Mouse (Mus musculus) frontal cortex, adult (tissue): ENCODE results near the gene C1qtnf4.

Source experiments
- ATAC-seq: cut with Nextera tagmentation; 2 replicates; pipeline ENCODE4 v1.9.2; 2017; ENCODE audit warnings: mild to moderate bottlenecking, moderate library complexity, mixed read lengths; ENCODE audit not compliant: low TSS enrichment

Gene C1qtnf4

DNA sequence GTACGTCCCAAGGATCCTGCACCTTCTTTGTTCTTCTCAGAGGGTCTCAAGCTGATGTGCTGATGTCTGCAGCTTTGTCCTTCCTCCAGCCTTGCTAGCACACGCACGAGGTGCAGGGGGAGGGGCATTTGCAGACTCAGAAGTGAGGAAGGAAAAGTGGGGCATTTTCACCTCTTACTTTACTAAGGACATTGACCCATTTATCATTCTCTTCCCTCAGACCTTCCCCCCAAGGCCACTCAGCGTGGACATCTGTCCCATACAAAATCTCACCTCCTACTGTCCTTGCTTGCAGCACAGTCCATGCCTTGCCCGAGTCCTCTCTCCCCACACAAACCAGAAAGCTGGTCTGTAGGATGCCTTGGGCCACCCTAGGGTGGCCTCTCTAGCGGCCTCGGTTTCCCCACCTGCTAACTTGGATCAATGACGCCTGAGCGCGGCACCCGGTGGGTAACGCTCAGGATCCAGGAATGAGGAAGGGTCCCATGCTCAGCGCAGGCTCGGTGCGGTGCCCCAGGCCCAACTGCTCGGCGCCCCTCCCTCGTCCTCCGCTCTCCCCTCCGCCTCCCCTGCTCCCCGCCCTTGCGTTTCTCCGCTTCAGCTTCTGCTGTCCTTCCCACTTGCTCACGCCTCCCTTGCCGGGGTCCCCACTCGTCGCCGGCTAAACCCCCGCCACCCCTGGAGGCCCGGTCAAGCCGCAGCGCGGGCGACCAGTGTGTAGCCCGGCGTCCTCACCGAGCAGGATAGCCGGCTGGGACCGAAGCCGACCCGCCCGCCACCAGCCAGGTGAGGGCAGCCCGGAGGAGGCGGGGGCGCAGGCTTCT is at the start of gene C1qtnf4:
Gene C1qtnf4, plus strand, starts transcription at position 643 of the 824 bp plus-strand sequence.
- ATAC-seq = peak; percentile 21

DNA sequence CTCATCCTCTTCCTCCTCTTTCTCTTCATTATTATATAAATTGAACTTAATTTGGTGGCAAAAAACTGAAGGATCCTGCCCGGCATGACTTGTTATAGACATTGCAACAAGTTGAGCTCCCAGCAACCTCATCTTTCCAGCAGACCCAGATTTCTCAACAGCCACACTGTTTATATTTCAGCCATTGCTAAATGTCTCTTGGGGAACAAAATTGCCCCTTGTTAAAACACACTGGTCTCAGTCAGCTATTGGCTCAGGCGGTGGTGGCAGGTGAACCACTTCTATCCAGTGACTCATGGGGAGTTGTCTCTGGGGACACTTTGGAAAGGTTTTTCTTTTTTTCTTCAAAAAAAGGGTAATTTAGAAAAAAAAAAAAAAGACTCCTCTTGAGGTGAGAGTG is 47.0 kb upstream of the C1qtnf4 start:
- ATAC-seq = no peak

DNA sequence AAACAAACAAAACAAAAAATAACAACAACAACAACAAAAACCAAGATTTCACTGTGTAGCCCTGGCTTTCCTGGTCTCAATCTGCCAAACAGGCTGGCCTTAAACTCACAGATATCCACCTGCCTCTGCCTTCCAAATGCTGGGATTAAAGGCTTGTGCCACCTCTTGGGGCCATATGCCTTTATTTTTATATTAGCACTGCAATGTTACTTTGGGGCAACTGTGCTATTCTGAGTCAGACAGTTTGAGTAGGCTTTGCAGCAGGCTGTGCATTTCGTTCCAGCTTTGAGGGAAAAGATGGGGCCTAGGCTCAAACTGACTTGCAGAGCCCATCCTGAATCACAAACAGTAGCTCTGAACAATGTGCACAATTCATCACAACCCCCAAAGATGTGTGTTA is 42.0 kb upstream of the C1qtnf4 start:
- ATAC-seq = no peak

DNA sequence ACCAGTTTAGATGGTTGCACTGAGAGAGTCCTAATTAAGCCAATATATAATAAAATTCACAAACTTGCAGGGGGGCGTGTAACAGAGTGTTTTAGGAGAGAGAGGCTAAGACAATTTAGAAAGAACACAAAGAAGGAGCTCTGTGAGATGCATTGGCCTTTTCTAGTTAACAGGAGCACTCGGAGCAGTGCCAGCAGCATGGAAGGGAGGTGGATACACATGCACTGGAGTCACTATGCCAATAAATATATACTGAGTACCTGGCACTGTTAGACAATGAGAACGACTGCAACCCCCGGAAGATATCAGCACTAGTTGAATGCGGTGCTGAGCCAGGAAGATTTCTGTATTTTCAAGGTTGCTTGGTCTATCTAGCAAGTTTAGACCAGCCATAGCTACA is 41.4 kb upstream of the C1qtnf4 start:
- ATAC-seq = no peak

DNA sequence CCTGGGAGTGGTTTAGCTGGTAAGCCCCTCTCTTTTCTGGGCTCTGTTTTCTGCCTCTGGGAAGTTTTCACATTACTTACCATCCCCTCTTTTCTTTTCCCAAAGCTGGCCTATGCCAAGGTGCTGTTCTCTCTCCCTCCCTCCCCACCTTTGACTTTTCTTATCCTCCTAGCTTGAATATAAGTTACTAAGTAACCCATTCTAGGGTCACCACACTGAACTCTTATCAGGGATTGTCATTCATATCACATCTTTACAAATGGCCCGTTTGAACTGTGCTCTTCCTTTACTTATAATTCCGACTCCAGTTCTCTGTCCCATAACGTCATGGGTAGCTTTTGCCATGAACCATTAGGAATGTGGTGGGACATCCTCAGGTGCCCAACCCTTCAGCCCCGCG is 40.4 kb upstream of the C1qtnf4 start:
- ATAC-seq = no peak

DNA sequence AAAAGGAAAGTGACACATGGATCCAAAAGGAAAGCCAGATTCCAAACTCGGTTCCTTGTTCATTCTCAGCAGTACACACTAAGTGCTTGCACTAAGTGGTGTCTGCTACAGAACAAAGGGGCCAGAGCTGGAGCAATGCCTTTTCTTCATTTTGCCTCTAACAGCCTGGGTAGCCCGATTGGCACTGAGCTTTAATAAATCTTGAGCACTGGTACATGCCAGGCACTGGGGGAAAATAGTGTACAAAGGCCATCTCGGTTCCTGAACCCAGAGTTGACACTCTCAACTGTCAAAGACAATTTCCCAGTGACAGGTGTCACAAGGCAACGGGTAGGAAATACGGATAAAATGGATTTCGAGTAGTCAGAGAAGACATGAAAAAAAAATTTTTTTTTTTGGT is 39.5 kb upstream of the C1qtnf4 start:
- no peak for ATAC-seq

DNA sequence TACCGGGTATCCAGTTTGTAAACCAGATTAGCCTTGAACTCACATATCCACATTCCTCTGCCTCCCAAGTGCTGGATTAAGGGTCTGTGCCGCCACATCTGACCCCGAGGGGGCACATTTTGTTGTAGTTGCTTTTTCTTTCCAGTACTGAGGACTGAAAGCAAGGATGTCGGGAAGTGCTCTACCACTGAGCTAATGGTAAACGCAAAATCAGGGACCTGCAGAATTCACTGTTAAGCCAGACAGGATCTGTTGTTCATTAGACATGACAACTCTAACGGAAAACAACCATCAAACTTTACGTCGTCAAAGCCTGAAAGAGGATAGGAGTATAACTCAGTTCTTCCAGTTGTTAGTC is 39.1 kb upstream of the C1qtnf4 start:
- ATAC-seq = peak; percentile 22

DNA sequence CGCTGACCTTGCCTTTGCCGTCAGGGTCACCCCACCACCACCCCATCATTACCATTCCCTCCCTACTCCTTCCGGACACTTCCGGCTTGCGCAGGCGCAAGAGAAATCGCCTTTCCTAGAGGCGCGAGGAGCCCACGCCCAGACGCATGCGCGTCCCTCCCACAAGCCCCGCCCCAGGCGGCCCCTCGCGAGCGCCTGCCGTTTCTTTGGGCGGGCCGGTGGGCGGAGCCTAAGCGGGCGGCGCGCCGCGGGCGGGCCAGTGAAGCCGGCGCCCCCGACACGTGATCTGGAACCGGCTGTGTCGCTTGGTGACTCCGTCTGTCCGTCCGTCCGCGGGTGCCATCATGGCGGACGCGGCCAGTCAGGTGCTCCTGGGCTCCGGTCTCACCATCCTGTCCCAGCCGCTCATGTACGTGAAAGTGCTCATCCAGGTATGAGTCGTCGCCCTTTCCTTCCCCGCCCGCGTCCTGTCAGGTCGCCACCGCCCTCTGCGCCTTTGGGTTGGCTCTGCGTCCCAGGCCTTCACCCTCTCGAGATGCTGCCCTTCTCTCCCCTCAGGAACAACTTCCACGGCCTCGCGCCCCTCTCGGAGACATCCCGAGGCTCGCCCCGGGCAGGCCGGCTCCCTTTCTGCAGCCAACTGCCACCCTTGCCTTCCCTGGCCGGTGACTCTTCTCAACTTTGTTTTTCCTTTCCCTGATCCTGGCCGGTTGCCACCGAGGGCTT is 38.5 kb upstream of the C1qtnf4 start, which contains the start of gene Mtch2:
Gene Mtch2, plus strand, starts transcription at position 201 of the 726 bp plus-strand sequence.
- ATAC-seq = peak; percentile 86

DNA sequence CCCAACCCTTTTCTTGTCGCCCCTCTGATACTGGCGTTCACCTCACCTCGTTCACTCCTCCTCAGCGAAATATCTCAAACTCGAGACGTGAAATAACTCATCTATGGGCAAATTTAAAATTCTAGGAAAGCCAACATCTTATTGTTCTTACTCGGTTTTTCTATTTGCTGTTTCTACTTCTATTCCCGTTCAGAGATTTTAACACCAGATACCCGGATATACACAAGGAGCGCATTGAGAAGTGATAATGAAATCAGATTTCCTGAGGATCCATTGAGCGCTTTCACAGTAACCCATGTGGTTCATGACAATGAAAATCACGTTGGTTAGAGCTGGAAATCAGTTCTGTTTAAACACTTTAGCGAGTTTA is 38.0 kb upstream of the C1qtnf4 start:
- no peak for ATAC-seq

DNA sequence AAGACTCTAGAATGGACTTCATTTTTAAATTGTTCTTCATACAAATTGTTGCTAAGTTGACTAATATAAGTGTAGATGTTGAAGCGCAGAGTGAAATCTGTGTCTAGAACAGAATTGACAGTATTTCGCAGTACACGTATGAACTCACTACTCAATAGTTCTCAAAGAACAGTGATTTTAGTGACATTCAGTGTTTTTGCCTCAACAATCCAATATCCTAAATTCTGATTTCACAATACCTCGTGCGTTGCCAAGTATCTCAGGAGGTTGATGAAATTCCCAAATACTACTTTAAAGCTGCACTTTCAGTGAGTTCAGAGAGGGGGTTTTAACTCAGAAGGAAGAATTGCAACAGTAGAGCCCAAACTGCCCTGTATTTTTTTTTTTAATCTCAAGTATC is 37.3 kb upstream of the C1qtnf4 start:
- no peak for ATAC-seq

DNA sequence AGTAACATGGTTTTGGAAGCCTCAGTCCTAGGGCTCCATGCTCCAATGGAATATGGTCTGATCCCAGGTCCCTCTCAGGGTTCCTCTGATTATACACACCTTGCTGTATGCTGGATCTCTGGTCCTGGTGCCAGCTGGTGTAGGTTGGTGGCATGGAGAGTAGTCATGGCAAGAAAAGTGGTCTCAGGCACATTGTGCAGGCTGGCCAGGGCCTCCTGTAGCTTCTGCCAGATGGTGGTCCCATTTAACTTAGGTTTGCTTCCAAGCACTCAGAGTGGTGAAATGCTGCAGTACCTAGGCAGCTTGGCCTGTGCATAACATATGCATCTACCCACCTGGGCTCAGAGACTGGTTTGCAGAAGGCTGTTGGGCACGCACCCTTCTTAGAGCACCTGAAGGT is 35.3 kb upstream of the C1qtnf4 start:
- ATAC-seq = no peak

DNA sequence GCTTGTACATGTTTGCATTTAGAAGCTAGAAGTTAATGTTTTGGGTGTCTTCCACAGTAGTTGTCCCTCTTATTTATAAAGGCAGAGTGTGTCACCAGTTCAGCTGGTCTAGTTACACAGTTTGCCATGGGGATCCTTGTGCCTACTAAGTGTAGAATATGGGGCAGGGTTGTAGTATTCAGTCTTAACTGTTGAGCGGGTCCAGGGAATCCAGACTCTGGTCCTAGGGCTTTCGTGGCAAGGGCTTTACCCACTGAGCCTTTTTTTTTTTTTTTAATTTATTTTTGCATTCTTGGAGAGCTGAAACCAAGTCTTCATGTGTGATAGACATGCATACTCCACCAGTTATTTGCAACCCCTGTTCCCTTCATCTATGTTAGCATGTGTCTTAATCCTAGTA is 24.2 kb upstream of the C1qtnf4 start:
- no peak for ATAC-seq

DNA sequence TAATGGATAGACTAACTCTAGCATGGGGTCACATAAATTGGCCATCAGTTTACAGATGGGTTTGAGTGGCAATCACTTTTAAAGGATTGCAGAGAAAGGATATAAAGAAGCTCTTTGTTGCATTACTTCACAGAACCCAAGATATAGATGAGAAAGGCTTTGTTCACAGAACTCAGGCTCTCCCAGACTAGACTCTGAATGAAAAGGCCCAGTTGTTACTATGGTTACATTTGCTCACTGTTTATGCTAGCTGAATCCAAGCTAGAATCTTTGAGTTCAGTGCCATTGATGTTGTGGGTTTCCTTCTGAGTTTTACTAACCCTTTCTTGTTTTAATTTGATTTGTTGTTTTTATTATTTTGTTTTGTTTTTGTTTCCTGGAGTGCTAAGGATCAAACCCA is 21.5 kb upstream of the C1qtnf4 start:
- ATAC-seq = 0 out of 2 replicates have a peak, but pooled peaks have one; percentile 25

DNA sequence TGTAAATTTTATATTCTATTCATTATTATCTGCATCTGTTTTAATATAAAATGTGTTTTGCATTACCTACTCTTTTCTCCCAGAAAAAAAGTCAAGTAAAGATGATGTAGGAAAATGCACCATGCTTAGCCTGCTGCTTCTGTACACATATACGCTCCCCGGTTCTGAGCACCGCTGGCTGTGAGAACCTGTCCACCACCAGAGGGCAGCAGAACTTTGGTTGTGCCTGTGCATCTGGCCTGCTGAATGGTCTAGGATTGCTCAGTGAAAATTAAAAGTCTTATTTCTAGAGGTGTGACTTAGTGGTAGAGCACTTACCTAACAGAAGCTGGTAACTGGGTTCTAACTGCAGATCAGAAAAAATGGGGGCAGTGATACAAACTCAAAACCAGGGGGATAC is 19.1 kb upstream of the C1qtnf4 start:
- ATAC-seq = peak; percentile 39

DNA sequence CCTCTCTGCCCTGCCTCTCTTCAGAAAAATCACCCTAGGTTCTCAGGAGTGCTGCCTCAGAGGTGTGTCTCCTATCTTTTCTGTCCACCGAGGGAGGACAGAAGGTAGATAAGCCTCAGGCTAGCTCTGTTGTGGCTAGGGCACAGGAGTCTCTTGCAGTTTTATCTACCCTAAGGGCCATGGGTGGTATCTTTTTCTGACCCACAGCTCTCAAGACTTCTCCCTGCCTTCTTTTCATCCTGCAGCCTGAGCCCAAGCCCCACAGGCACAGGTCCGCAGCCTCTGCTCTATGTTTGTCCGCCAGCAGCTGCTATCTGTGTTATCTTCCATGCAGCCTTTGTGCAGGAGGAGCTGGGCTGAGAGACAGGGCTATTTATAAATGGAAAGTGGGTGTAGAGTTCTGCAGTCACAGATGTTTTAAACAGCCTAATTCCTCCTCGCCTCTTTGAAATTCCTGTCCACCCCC is 15.5 kb upstream of the C1qtnf4 start:
- peak; percentile 68 for ATAC-seq

DNA sequence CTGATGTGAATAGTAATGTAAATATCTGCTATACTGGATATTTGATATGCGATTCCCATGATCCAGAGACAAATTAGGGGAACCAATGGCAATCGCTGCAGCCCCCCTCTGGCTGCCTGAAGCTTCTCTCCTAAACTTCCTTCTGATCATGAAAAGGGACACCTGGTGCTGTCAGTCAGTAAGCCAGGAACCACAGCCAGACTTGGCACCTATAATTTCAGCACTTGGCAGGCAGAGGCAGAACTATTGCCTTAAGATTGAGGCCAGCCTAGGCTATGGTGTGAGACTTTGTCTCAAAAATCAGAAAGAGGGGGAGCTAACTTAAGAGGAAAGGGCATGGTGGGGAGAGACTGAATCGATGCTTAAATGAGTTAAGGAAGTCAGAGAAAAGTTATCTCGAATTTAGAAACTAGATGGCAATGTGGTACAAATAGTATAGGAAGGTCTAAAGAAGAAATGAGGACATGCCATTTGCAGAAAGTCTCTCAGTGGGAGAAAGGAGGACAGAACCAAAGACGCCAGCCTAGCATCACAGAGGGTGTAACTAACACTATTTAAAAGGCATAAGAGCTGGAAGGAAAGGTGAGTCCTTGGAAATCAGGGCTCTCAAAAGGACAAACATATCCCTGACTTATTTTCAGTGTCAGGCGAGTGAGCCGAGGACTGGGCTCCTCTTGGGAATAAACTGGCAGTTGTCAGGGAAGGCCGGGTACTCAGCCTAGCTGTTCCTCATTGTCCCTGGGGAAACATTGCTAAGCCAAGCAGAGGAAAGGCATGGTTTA is 14.3 kb upstream of the C1qtnf4 start:
- peak; percentile 58 for ATAC-seq

DNA sequence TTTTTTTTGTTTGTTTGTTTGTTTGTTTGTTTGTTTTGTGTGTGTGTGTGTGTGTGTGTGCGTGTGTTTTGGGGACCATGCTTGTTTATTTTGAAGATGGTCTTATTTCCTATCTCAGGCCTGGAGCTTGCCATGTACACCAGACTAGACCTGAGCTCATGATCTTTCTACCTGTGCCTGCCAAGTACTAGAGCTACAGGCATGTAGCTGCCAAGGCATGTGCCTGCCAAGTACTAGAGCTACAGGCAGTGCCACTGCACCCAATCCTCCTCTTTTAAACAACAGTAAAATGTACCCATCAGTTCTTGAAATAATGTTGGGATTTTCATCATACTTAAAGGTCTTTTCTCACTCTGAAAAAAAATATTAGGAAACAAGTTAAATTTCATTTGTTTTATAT is 11.6 kb upstream of the C1qtnf4 start:
- no peak for ATAC-seq

DNA sequence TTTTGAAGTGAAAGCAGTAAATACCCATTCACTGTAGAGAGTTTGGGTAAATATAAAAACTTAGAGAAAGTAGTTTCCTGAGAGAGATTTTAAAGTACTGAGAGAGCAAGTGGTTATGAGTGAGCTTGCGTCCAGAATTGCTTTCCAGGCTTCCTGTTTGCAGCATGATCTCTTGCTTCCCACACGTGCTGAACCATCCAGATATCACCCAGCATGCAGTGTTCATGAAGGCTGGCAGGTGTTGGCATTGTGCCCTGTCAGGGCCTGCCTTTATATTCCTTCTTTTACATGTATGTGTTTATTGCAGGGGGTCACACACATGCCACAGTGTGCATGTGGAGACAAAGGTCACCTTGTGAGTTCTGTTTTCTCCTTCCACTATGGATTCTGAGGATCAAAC is 10.4 kb upstream of the C1qtnf4 start:
- ATAC-seq = no peak

DNA sequence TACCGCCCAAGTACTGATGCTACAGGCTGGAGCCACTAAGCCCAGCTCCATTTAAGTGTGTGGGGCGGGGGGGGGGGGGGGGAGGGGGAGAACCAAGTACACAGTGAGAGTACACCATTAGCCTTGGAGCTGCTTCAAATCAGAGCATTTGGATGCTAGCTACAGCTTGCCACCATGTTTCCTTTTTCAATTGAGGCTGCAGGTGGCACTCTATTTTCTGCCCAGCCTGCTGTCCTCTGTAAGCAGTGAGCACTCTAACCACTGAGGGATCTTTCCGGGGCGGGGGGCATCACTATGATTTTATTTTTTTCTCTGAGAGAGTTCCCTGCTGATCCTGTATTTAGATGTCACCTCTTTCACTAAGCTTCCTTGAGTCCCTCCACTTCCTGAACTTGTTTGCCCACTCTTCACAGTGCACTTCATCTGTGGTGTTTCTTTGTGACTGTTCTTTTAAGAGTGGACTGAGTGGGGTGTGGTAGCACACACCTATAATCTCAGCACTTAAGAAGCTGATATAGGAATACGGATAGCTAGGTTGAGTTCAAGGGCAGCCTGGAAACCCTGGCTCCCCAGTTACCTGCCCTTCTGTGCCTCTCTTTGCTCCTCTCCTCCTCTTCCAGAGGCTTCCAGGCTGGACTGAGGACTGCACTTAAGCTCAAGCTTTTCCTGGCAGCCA is 7.9 kb upstream of the C1qtnf4 start:
- ATAC-seq = peak; percentile 25; the same call in 1 of the 2 replicates

DNA sequence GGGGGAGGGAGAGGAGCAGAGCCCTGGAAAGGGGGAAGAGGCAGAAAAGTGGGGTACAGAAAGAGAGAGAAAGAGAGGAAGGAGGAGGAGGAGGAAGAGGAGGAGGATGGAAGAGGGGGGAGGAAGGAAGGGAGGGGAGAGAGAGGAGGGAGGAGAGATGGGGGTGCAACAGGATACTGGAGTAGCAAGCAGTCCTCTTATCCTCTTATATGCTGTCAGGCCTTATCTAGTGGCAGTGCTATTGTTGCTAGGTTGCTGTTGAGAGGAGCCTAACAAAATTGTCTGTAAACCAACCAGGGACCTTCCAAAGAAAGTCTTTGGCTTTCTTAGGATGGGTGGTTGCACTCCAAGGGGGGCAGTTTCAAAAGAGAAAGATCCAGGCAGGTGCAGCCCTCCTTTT is 6.2 kb upstream of the C1qtnf4 start:
- no peak for ATAC-seq

DNA sequence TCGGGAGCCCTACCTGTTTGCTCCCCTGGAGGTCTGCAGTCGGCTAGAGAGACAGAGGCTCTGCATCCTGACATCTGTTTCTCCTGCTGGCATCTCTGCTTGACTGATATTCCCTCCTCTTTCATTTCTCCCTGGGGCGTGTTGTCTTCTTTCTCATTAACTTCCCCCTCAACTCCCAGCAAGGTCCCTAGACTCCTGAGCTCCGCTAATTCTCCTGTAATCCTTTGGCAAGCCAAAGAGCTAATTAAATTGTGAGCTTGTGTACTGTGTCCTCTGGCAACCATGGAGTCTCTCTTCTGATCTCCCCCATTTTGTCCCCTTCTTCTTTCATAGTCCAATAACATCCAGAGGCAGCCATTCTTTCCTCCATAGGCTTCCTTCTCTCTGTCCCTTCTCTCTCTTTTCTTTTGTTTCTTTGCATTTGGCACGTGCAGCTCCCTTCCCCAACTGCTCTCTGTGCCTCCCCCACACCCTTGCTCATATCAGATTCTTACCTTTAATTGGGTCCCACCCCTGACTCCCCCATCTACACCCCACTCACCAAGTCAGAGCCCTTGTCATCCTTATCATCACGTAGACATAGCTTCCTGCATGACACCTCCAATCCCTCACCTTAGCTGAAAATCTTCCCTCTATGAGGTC is 5.4 kb upstream of the C1qtnf4 start:
- ATAC-seq = no peak
